In the genomic region with DNA sequence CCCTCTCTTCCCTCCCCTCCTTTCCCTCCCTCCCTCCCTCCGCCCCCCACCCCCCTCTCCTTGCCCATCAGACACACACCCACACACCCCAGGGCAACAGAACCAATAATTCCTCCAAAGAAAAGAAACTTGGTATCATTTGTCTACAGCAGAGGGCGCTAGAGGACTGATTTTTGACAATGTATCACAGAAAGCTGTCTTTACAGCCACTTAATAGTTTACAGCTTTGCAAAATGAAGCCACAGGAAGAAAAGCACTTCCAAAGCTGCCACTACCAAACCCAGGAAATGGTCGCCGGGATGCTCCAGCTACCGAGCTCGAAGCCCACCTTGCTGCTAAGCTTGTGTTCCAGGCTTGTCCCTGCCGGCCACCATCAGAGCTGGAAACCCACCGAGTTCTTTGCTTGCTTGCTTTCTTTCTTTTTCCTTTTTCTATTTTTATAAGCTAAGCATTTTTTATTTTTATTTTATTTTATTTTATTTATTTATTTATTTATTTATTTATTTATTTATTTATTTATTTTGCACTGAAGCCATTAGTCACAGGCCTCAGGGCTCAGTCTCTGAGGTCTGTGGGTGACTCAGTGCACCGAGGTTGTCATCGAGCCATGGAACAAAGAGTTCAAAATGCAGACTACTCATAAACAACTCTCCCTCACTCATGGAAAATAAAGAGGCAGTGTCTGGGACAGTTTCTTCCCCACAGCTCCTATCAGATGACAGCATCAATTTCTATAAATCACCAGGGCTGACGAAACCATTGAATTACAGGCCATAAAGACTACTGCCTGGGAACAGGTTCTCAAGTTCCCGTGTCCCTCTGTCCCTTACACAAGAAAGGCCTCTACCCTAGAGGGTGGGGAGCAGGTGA, we compare ENCODE assay signal across 9 mouse cellular contexts.
A peak's percentile ranks its signal among the peaks of the same experiment; 100 is the strongest.
DNase-seq lines count a peak whose midpoint lies in the region; ATAC-seq lines count a peak whose summit lies in the region.
"Had no signal": no experiment of that assay in that cellular context is flagged by ENCODE, and none has a peak within 500 bp of the region (broad histone marks: within the 10 kb centered on the region; RNA-seq: fewer than 3 reads in every experiment).

No protein-coding gene starts in this region.

- no peak overlapping the region for H3K4me2 ChIP-seq in heart, embryonic 12.5 days
- H3K4me2 ChIP-seq in midbrain, embryonic 15.5 days: no peak overlapping the region
- H3K4me2 ChIP-seq: embryonic facial prominence, embryonic 12.5 days had no signal

- WGBS in heart, embryonic 12.5 days: 52% methylated on average over 11 of the region's 12 CpGs
- WGBS in midbrain, embryonic 15.5 days: 60% methylated on average over 11 of the region's 12 CpGs

- no peaks in the 10 kb centered on the region for H3K9me3 ChIP-seq in heart, embryonic 12.5 days (replicated peaks)
- H3K9me3 ChIP-seq in midbrain, embryonic 15.5 days: no peaks in the 10 kb centered on the region
- H3K9me3 ChIP-seq: embryonic facial prominence, embryonic 12.5 days had no signal

- H3K9ac ChIP-seq in heart, embryonic 12.5 days: no peak overlapping the region
- no peak overlapping the region for H3K9ac ChIP-seq in midbrain, embryonic 15.5 days
- H3K9ac ChIP-seq: embryonic facial prominence, embryonic 12.5 days had no signal

- no peak overlapping the region for H3K27ac ChIP-seq in heart, embryonic 12.5 days (ENCODE audit: poor library complexity, severe bottlenecking)
- H3K27ac ChIP-seq in midbrain, embryonic 15.5 days: no peak overlapping the region
- H3K27ac ChIP-seq: embryonic facial prominence, embryonic 12.5 days had no signal

- no peak overlapping the region for H3K4me3 ChIP-seq in heart, embryonic 12.5 days
- H3K4me3 ChIP-seq in midbrain, embryonic 15.5 days: no peak overlapping the region
- H3K4me3 ChIP-seq: embryonic facial prominence, embryonic 12.5 days had no signal

- H3K27me3 ChIP-seq in heart, embryonic 12.5 days (replicated peaks): peaks cover 14% of the 10 kb centered on the region
- H3K27me3 ChIP-seq in midbrain, embryonic 15.5 days (replicated peaks): no peaks in the 10 kb centered on the region

- peak; percentile 79 for DNase-seq in heart, adult 11 months
- peak; percentile 34 to 51 for DNase-seq in CD8-positive naive resting alpha-beta T cell, adult 2 months (ENCODE audit: low read depth in 2 of 2, low spot score in 2 of 2)
- DNase-seq in c-Kit-positive CD71-negative TER-119-negative erythroid progenitor cells, embryonic 14.5 days (ENCODE audit: low read depth): peak; percentile 73
- peak; percentile 30 to 85 for DNase-seq in layer of hippocampus, adult 18-20 months (ENCODE audit: low spot score in 2 of 2)

- H3K36me3 ChIP-seq in heart, embryonic 12.5 days: no peaks in the 10 kb centered on the region; the same call in 1 of the 2 replicates
- H3K36me3 ChIP-seq in midbrain, embryonic 15.5 days (replicated peaks): no peaks in the 10 kb centered on the region
- H3K36me3 ChIP-seq: embryonic facial prominence, embryonic 12.5 days had no signal

- ATAC-seq in heart, embryonic 12.5 days (ENCODE audit: insufficient number of reproducible peaks, low FRiP score): no peak
- ATAC-seq in granulocyte monocyte progenitor cell, adult 5-6 weeks (replicated peaks; ENCODE audit: poor library complexity, severe bottlenecking): peak; percentile 32; the same call in 1 of the 2 replicates
- 0 out of 2 replicates have a peak, but pooled peaks have one; percentile 17 for ATAC-seq in midbrain, embryonic 15.5 days (replicated peaks)
- no peak for ATAC-seq in erythroid progenitor cell, adult 5-6 weeks (replicated peaks; ENCODE audit: low FRiP score, poor library complexity, severe bottlenecking)

- H3K4me1 ChIP-seq in heart, embryonic 12.5 days (replicated peaks): no peaks in the 10 kb centered on the region
- H3K4me1 ChIP-seq in midbrain, embryonic 15.5 days: no peaks in the 10 kb centered on the region
- H3K4me1 ChIP-seq: embryonic facial prominence, embryonic 12.5 days had no signal

Comparison
In these comparisons a context has a peak if more than half of its experiments do, and no peak if none do; other contexts are left out.
1. ATAC-seq: peak in granulocyte monocyte progenitor cell, adult 5-6 weeks (single experiment) and midbrain, embryonic 15.5 days (single experiment); none in heart, embryonic 12.5 days (single experiment) and erythroid progenitor cell, adult 5-6 weeks (single experiment).
2. Peak in every context shown above with its lines, with median percentiles within 50 percentile points of each other: DNase-seq.